Mouse (Mus musculus) T-cell, adult 2 months (primary cell): Measurements from ENCODE around the gene Tmc7.
A peak's percentile ranks its signal among the peaks of the same experiment; 100 is the strongest.

Experiments used
- DNase-seq: peaks from one replicate; pipeline ENCODE4 v3.0.0; 2022; ENCODE audit warnings: low spot score

Tmc7 gene

DNA sequence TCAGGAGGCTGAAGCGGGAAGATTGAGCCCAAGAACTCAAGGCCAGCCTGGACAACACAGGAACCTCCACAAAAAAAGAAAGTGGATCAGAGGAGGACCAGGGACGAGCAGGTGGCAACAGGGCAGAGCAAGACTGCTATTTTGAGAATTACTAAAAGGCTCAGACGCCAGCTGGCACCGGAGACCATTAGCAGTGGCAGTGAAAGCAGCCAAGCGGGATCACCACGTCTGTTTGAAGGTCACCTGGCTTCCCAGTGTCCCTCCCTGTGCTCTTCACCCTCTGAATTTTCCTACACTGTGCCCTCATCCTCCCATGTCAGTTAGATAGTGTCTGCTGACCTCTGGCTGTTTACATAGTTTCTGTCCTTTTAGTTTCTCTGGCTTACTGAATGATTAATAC lies 1.3 kb upstream of the Tmc7 start:
- DNase-seq, result no peak

DNA sequence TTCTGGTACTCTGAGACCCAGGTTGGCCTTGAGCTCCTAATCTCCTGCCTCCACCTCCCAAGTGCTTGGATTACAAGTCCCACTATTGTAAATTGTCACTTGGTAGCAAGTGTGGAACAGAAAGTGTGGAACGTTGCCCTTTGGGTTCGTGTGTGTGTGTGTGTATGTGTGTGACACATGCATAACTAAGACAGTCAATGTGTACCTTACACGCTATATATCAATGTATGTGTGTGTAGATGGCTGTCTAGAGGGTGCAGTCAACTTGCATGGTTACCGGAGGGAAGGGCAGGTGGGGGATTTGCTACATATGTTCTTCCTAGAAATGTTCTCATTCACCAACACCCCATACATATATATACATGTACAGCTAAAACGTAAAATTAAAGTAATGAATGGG lies 390 bp upstream of the Tmc7 start:
- DNase-seq, result no peak

DNA sequence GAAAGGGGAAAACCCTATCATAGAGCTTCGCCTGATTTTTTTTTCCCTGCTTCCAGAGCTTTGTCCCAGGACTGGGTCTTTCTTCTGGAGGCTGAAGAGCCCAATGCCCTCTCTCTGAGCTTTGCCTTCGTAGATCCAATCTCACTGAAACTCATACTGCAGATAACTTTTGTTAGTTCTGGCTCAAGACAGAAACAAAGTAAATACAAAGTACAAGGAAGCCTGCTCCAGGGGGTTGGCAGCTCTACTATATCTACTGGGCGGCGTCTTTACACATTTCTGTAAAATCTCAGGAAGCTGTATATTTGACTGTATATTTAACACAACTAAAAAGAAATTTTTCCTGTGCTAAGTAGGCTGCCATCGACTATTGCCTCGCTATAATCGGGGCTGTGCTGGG lies 715 bp downstream of the Tmc7 start:
- DNase-seq, result no peak

DNA sequence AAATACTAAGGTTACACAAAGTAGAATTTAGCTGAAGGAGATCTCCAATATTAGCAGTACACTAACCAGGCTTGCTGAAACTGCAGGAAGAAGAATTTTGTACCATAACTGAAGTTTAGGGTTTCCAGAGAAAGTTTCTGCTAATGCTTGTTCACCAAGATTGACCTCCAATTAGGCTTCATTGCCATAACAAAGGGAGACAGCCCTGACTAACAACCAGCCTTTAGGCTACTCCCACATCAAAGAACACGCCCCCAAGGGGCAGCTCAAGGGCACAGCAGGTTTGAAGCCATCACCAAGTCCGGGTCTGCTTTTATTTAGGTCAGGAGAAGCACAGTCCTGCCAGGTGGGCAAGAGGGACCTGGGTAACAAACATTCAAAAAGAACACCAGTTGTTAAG lies 4.6 kb downstream of the Tmc7 start:
- DNase-seq, result no peak

DNA sequence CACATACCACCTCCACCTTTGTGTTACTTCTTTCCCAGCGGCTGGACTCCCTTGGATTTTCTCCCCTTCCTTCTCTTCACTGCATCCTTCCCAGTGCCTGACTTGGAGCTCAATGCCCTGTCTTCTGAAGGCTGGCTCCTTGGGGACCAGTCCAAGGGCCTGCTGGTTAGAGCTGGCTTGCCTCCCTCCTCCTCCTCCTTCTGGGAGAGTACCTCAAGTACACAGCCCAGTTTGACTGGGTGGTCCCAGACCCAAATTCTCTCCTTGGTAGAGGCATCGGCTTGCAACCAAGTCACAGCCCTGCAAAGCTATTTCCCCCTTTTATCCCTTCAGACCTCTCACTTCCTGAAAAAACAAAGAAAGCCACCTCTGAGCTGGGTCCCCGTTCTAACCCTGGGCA lies 6.3 kb downstream of the Tmc7 start:
- DNase-seq, result no peak

DNA sequence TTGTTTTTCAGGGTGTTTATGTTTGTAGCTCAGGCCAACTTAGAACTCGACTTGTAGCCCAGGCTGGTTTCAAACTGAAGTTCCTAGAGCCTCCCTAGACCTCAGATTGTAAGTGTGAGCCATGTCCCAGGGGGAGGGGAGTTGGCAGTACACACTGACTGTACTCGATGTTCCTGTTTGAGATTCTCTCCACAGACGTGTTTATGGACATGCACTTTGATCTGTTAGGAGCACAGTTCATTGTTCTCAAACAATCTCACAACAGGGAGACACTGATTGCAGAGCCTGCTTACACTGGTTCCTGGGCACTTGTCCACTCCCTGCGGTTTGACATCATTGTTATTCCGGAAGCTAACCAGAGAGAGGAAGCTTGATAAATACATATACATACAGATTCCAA lies 12.5 kb downstream of the Tmc7 start:
- no peak for DNase-seq

DNA sequence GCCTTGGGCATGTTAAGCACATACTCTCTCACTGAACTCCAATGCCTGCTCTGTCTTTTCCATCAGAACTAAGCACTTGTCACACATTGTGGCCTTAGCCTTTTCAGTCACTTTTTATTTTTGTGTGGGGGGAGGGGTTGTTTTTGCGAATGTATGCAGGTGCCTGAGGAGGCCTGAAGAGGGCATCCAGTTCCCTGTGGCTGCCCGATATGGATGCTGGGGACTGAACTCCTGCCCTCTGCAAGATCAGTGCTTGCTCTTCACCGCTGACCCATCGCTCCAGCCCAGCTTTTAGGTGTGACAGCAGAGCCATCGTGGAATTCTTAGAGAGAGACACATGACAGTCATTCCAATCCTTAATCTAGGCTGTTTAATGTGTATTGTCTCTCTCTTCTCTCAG lies 13.2 kb downstream of the Tmc7 start:
- DNase-seq, result no peak

DNA sequence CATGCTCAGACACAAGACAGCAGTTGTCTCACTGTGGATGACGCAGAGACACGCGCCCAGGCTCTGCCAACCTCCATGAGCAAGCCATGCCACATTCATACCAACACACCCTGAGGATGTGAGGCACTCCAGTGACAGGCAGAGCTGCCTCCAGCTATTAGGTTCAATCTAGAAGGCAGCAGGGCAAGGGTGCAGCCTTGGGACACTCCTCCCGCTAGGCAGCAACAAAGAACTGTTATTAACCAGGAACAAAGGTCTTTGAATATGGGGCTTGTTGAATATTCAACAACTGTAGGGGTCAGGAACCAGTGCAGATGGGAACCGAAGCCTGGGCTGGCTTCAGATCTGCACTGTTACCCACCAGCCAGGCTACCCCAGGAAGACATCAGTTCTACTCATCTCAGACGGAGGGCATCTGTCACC lies 15.4 kb downstream of the Tmc7 start:
- DNase-seq, result no peak

DNA sequence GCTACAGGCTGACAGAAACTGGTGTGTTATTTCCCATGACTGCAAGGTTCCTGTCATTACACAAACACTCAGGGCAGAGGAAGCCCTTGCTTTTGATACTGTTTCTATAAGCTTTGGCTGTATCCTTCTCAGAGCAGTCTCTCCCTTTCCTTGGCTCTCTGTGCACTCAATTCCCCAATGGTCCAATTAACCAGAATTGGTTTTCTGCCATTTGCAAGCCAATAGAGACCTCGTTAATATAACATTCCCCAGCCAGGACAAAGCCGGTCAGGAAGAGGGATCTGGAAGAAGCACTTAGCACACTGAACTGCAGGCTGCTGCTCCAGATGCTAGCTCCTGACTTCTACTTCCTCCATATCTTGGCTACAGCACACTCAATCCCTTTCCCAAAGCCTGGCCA lies 30.2 kb downstream of the Tmc7 start:
- no peak for DNase-seq

DNA sequence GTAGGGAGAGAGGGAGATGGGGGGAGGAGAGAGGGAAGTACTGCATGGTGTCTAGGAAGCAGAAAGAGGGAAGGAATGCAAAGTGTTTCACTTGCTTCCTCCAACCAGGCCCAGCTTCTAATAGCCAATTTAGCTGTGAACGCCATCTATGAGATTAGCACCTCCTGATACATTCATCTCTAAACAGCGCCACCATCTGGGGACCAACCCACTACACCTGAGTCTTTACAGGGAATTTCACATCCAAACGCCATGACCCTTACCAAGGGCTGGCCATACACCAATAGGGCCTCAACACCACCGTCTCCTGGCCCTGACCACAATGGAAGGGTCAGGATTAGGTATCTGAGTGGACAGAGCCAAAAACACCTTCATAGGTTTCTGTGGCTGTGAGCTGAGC lies 30.7 kb downstream of the Tmc7 start:
- no peak for DNase-seq

DNA sequence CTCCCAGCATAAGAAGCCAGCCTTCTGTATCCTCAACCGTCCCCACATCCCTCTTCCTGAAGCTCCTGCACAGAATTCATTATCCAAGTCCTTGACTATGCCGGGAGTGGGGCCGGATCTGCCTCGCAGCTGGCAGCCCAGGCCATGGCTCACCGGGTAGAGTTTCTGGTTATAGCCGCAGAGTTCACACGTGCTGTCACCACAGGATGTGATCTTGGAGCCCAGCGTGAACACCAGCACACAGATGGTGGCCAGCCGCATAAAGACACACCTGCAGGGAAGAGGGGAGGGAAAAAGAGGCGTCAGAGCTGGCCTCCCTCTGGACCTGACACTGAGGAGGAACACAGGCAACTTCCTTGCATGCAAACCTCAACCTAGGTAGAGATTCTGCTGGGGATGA lies 37.1 kb downstream of the Tmc7 start:
- DNase-seq, result no peak

DNA sequence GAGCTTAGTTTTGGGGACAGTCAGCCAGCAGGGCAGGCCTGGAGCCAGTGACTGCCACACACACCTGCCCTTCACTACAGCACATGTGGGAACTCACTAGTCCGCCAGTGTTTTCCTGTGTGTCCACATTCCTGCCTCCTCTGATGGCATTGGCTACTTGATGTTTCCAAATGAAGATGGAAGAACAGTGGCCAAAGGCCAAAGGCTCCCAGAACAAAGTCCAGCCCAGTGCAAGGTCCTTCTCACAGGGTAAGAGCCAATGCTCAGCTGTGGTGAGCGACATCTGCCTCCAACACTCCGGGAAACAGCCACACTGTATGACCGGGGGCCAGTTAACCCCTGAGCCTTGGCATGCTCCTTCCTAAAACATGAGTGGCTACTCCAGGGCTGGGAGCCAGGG lies 40.4 kb downstream of the Tmc7 start:
- no peak for DNase-seq

DNA sequence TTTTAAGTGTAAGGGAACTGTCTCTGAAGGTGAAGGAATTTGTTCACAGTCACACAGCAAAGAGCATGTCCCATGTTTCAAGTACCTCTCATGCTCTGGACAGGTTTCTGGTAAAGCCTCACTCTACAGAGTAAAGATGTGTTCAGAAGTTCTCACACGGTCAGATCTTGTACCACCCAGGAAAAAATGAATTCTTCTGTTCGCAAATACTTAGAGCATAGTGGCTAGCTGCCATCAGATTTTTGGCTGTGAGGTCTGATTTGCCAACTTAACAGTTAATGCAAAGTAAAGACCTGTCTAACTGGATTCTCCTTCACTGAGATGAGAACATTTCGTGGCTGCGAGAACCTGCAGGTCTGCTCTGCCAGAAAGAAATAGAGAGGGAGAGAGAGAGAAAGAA lies 49.5 kb downstream of the Tmc7 start:
- no peak for DNase-seq

DNA sequence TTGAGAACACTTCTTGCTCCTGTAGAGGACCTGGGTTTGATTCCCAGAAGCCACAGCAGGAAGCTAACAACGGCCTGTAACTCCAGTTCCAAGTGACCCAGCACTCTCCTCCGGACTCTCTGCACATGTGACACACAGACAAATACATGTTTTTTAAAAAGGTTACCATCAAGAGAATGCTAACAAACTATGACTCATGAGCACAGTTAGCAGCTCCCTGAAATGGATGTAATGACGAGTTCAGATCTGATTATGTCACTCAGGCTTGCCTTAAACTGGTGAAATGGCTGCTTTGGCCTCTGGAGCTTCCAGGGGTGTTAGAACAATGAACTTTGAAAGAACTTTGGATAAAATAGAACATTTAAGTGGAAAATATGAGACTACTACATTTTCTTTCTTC lies 50.2 kb downstream of the Tmc7 start:
- no peak for DNase-seq

DNA sequence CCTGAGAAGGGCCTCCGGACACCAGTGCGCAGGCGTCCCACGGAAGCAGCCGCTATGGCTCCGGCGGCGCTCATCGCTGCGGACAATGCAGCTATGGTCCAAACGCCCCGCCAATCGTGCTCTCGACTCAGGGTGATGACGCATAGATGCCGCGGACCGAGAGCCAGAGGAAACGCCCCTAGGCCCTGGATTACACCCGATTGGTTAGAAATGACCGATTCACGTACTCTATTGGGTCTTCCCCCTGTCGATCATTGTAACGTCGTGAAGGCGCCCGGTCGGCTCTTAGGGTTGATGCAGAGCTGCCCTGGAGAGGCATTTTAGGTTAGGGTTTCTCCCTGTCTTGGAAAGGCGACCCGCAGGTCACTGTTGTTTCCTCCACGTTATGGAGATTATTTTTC lies 51.4 kb downstream of the Tmc7 start, which contains the start of gene Coq7:
Coq7 (minus strand) TSS at position 179 of the 401 bp plus-strand sequence.
- DNase-seq, result peak; percentile 94

DNA sequence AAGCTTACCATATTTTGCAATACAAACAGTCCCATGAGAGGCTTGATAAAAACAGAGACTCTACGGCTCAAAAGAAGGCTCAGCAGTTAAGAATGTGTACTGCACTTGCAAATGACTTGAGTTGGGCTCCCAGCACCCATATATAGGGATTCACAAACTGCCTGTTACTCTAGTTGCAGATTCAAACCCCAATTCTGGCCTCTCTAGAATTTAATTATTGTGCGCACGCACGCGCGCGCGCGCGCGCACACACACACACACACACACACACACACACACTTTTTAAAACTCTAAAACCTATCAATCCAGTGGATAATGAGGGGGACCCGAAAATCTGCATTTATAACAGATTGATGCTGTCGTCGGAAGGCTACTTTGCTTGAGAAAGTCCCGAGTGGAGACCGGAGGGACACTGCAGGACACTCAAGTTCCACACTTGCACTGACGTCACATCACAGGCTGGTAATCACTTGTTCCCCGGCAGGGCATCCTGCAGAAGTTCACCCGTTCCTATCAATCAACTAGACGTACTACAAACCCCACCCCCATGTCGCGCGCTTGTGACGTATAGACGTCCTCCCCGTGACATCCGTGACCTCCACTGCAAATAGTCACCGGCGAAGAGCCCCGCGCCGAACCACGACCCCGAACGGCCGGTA lies 51.9 kb downstream of the Tmc7 start:
- DNase-seq, result peak; percentile 97

DNA sequence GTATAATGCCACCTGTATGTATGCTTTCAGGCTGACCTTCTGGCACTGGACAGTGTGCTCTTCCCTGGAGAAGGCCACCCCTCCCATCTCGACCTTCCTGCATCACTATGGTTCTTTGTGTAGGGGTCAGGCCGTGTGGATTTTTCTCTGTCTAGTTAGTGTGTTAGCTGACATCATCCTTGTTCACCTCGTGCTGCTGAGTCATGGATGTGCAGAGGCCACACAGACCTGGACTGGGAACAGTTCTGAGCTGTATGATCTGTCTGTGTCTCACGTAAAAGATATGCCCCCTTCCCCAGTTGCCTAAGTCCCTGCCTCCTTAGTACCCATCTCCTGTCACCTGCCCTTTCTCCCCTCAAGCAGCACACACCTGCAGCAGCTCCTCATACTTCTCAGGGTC lies 57.6 kb downstream of the Tmc7 start:
- no peak for DNase-seq

DNA sequence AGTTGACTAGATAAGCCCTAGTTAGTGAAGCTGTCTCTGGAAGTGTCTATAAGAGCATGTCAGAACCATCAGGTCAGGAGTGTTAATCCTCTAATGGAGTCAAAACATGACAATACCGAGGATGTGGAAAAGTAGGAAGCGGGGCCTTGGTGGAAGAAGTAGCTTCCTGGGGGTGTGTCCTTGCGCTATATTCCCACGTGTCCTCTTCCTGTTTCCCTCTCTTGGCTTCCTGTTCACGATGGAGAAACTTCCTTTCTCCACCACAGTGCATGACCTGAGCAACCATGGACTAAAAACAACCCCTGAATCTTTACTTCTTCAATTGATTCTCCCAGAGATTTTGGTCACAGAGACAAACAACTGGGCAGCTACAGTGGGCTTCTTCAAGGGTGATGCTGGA lies 62.5 kb downstream of the Tmc7 start:
- DNase-seq, result no peak

DNA sequence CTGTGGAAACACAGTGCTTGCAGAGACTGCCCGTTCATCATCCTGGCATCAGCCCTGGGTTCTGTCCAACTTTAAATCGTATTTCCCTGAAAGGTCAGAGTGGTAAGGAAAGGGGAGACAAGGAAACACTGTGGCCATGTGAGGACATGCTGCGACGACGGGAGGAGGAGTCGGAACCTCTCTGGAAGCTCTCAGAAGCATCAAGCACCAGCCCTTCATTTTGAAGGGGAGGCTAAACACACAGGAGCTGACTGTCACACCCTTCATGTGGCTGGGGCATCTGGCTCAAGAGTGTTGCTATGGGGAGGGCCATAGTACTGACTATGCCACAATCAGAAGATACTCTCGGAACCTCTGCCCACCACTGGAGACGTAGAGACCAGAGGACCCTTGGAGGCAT lies 64.9 kb downstream of the Tmc7 start:
- DNase-seq, result no peak

DNA sequence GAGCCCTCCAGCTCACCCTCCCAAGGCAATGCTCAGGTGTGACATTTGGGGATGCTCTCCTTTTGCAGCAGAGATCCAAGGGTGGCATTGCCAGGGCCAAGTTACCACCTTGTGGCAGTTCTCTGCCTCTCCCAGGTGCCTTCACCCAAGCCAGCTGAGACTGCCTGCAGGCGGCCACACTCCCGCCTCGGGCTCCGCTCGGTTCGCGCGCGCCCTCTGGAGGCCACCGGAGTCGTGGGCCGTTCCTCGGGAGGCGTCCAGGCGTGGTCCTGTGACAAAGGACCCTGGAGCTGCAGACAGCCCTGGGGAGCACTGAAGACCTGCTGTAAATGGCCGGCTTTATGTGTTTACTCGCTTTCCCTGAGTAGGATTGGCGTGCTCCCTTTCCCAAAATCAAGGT lies 65.8 kb downstream of the Tmc7 start:
- peak; percentile 66 for DNase-seq

DNA sequence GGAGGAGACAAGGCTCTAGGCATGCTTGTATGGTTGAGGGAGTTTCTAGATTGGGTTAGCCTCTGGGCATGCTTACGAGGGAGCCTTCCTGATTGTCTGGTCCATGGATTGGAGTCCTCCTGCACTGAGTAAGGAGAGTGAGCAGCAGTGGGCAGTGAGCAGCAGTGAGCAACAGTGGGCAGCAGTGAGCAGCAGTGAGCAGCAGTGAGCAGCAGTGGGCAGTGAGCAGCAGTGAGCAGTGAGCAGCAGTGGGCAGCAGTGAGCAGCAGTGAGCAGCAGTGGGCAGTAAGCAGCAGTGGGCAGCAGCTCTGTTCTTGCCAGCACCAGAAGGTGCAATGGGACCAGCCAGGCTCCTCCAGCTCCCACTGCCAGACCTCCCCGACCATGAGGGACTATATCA lies 66.7 kb downstream of the Tmc7 start:
- no peak for DNase-seq

DNA sequence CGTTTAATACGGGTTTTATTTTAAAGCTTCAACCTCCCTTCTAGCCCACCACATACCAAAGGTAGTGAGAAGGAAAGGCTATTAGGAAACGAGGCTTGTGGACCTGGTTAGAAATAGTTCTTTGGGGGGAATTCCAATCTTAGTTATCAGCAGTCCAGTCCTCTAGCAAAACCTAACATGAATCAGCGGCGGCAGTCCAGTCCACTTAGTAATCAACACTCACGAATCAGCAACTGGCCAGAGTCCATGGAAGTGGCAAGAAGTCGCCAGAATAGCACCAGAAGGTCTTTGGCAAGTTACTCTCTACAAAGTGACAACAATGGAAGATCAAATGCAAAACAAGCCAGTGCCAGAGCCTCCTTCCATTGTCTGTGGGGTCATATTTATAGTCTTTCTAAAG lies 76.0 kb downstream of the Tmc7 start:
- DNase-seq, result no peak

DNA sequence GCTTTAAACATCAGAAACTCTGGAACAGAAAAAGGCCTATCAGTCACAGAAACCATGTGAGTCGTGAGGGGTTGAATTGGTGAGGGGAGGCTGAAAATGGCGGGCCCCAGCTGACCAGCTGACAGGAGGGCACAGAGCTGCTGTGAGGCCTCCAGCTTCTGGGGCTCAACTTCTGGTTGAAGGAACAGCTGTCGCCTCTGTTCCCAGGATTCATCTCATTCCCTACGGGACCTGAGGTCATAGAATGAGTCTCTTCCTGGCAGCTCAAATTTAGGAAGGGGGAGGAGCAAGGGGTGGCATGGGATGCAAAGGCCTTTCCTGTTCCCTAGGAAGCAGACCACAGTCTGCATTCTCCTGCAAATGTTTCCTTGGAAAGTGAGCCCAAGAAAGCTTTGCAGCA lies 80.7 kb downstream of the Tmc7 start:
- no peak for DNase-seq

DNA sequence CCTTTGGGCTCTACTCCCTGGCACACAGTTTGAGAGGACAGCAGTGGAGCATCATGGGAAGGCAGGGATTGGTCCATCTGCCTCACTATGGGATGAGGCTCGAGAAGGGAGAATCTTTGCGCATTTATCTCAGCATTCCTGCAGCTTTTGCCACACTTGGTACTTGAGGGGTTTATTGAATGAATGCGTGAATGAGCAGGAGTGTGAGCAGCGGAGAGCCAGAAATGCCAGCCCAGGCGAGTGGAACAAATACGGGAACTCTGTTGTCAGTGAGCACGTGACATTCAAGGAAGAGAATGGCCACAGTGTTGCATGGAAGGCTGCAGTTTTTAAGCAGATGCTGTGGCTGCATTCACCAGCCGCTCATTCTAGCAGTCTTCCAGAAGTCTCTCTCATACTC lies 82.2 kb downstream of the Tmc7 start:
- no peak for DNase-seq
